16 mouse cellular contexts compared by ENCODE assay signal in the genomic region with DNA sequence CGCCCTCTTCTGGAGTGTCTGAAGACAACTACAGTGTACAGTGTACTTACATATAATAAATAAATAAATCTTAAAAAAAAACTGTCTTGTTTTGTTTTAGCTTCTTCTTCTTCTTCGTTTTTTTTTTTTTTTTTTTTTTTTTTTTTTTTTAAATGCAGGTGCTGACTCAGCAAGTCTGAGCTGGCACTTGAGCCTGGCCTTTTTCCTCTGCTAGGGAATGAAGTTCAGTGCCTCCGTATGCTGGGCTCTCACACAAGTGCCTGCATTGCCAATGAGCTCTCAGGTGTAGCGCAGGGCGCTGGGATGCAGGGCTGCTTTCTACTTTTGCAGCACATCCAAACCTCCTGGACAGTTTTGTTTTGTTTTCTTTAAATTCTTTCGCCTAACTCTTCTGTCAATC. TPM values are rescaled to one million over a fixed set of nuclear protein-coding genes. Genes with fewer than 3 reads are reported as not detected.
A peak's percentile ranks its signal among the peaks of the same experiment; 100 is the strongest.
DNase-seq lines count a peak whose midpoint lies in the region; TF ChIP-seq lines count a peak whose summit lies in the region.
"Had no signal": no experiment of that assay in that cellular context is flagged by ENCODE, and none has a peak within 500 bp of the region (broad histone marks: within the 10 kb centered on the region; RNA-seq: fewer than 3 reads in every experiment).

No protein-coding gene starts in this region.

- 60% methylated on average over 6 of the region's 6 CpGs for WGBS in spleen, adult 2 months

- H3K27me3 ChIP-seq in spleen, adult 2 months (ENCODE audit: control insufficient read depth, insufficient read depth, low read length), result no peaks in the 10 kb centered on the region

- DNase-seq in kidney, postnatal 14 days, result peak; percentile 41
- no peak for DNase-seq in kidney, adult 18-20 months
- DNase-seq in spleen, adult 2 months (ENCODE audit: low read depth in 1 of 2, low spot score in 2 of 2), result no peak
- no peak for DNase-seq in spleen, postnatal 36 days (ENCODE audit: low spot score in 2 of 2)
- no peak for DNase-seq in layer of hippocampus, adult 11-12 months (ENCODE audit: low spot score)
- no peak for DNase-seq in c-Kit-positive CD71-positive TER-119-positive erythroid progenitor cells, embryonic 14.5 days (ENCODE audit: low spot score)
- DNase-seq: adrenal gland, postnatal 25 days; cerebellum, adult 9-11 months; heart, postnatal 36 days; lung, postnatal 14 days; right cerebral cortex, postnatal 14 days had no signal

- no peak for TF ChIP-seq POLR2A in spleen, adult 2 months (IDR thresholded peaks at IDR 0.05; ENCODE audit: low read depth, low read length)

- TF ChIP-seq CTCF in spleen, adult 2 months (IDR thresholded peaks at IDR 0.05; ENCODE audit: extremely low read depth, insufficient read depth, insufficient read length, insufficient replicate concordance), result no peak

- H3K36me3 ChIP-seq in spleen, adult 2 months (ENCODE audit: control insufficient read depth, insufficient read depth, low read length), result no peaks in the 10 kb centered on the region
- H3K36me3 ChIP-seq: embryonic facial prominence, embryonic 12.5 days; G1E; limb, embryonic 12.5 days had no signal

- peak overlapping the region; percentile 23; the same call in 1 of the 2 replicates for H3K27ac ChIP-seq in spleen, adult 2 months (ENCODE audit: insufficient read depth, low read length)
- H3K27ac ChIP-seq in brown adipose tissue, adult 24 weeks (replicated peaks; ENCODE audit: low read depth, low read length), result peak overlapping the region; percentile 7; the same call in 1 of the 2 replicates
- H3K27ac ChIP-seq: hindbrain, embryonic 14.5 days; limb, embryonic 12.5 days had no signal

- peaks cover 32% of the 10 kb centered on the region for H3K4me1 ChIP-seq in spleen, adult 2 months (ENCODE audit: control insufficient read depth, insufficient read depth, insufficient read length)
- H3K4me1 ChIP-seq in brown adipose tissue, adult 24 weeks (ENCODE audit: control insufficient read depth, insufficient read depth, insufficient read length, low read length), result peaks cover 20% of the 10 kb centered on the region
- H3K4me1 ChIP-seq: embryonic facial prominence, embryonic 12.5 days had no signal

- H3K4me3 ChIP-seq in spleen, adult 2 months (ENCODE audit: extremely low read depth, insufficient read depth, insufficient read length), result no peak overlapping the region
- H3K4me3 ChIP-seq in brown adipose tissue, adult 24 weeks (ENCODE audit: insufficient read depth, low read depth, low read length), result no peak overlapping the region
- H3K4me3 ChIP-seq: embryonic facial prominence, embryonic 12.5 days; limb, embryonic 12.5 days had no signal

RNA-seq across cellular contexts. Expression of gene Prps1, which starts 53.4 kb away (rescaled TPM):
- polyA plus RNA-seq in spleen, adult 2 months (2012; rRNA removed), result 5.5 and 6.2 TPM in 2 replicates
- 18.1 and 23.7 TPM in 2 replicates for polyA plus RNA-seq in brown adipose tissue, adult 24 weeks (2012; ENCODE audit: insufficient read depth, insufficient read length, missing spikeins)
